Mouse (Mus musculus): Measurements from ENCODE around the gene Prdm16. TPM values are rescaled to one million over a fixed set of nuclear protein-coding genes. Genes with fewer than 3 reads are reported as not detected.
A peak's percentile ranks its signal among the peaks of the same experiment; 100 is the strongest.

Prdm16 gene
- polyA plus RNA-seq, 1 experiment from 2014 or later: 58.8 TPM

GRCm38 (mm10) chr4:154386810-154387209 lies 249.9 kb downstream of the Prdm16 start:
- 32% methylated on average over 8 of the region's 8 CpGs for WGBS
- Histone ChIP-seq H3K9ac (no peak overlapping the region), H3K27me3 (no peaks in the 10 kb centered on the region), H3K36me3 (peaks cover 4% of the 10 kb centered on the region; the same call in 1 of the 2 replicates), H3K9me3 (no peaks in the 10 kb centered on the region), H3K4me2 (replicated peaks) (no peak overlapping the region), H3K27ac (0 out of 2 replicates have a peak overlapping the region, but pooled peaks have one; percentile 33), H3K4me3 (no peak overlapping the region), H3K4me1 (peaks cover 77% of the 10 kb centered on the region)
- no peak for ATAC-seq (ENCODE audit: low FRiP score, low read depth)

DNA sequence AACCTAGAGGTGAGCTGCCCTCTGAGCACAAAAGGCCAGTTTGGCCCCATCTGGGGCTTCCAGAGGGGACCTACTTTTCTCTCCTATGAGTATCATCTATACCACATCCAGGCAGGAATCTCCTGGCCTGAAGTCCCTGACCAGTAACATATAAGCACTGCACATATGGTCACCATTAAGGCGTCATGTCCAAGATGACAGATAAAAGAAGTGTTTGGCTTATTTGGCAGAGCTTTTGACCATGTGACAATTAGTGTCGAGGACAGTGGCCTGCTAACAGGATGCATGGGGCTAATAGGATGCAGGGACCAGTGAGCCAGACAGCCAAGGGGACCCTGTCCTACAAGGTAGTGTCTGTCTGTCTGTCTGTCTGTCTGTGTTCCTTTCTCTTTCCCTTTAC lies 250.8 kb downstream of the Prdm16 start:
- no peaks in the 10 kb centered on the region for H3K9me3 ChIP-seq
- no peak for ATAC-seq (ENCODE audit: low FRiP score, low read depth)
- no peak overlapping the region for H3K4me3 ChIP-seq
- H3K9ac ChIP-seq: no peak overlapping the region
- peaks cover 71% of the 10 kb centered on the region for H3K4me1 ChIP-seq
- 0 out of 2 replicates have a peak overlapping the region, but pooled peaks have one; percentile 67 for H3K27ac ChIP-seq
- H3K4me2 ChIP-seq (replicated peaks): no peak overlapping the region
- H3K27me3 ChIP-seq: no peaks in the 10 kb centered on the region
- peaks cover 4% of the 10 kb centered on the region; the same call in 1 of the 2 replicates for H3K36me3 ChIP-seq
- 29% methylated on average over 2 of the region's 2 CpGs for WGBS

DNA sequence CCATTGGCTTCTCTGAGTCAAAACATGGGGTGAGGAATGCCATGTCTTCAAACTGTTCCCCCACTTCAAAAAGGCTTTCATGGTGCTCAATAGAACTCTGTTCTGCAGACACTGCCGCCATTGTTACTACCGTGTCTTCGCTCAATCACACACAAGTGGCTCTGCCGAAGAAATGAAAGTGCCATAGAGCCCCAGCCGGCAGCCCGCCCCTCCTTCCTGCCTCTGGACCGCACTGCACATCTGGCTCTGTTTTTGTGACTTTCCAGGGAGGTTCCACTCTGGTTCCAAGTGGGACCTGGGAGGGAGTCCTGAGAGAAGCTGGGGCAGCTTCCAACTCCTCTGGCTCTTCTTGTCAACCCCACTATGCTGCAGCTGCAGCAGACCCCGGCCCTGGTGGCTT lies 251.5 kb downstream of the Prdm16 start:
- WGBS: 40% methylated on average over 8 of the region's 8 CpGs
- Histone ChIP-seq H3K9me3 (no peaks in the 10 kb centered on the region), H3K4me3 (no peak overlapping the region), H3K4me2 (replicated peaks) (peak overlapping the region; percentile 19), H3K9ac (no peak overlapping the region), H3K36me3 (peaks cover 4% of the 10 kb centered on the region; the same call in 1 of the 2 replicates), H3K4me1 (peaks cover 67% of the 10 kb centered on the region), H3K27ac (peak overlapping the region; percentile 67; the same call in 1 of the 2 replicates), H3K27me3 (no peaks in the 10 kb centered on the region)
- ATAC-seq (ENCODE audit: low FRiP score, low read depth): no peak

GRCm38 (mm10) chr4:154378876-154379275 lies 257.8 kb downstream of the Prdm16 start:
- Histone ChIP-seq H3K9ac (no peak overlapping the region), H3K4me1 (peaks cover 7% of the 10 kb centered on the region; the same call in 1 of the 2 replicates), H3K36me3 (peaks cover 4% of the 10 kb centered on the region; the same call in 1 of the 2 replicates), H3K4me3 (no peak overlapping the region), H3K4me2 (replicated peaks) (no peak overlapping the region), H3K27me3 (no peaks in the 10 kb centered on the region), H3K9me3 (no peaks in the 10 kb centered on the region), H3K27ac (no peak overlapping the region)
- 96% methylated on average over 2 of the region's 2 CpGs for WGBS
- ATAC-seq (ENCODE audit: low FRiP score, low read depth): no peak

DNA sequence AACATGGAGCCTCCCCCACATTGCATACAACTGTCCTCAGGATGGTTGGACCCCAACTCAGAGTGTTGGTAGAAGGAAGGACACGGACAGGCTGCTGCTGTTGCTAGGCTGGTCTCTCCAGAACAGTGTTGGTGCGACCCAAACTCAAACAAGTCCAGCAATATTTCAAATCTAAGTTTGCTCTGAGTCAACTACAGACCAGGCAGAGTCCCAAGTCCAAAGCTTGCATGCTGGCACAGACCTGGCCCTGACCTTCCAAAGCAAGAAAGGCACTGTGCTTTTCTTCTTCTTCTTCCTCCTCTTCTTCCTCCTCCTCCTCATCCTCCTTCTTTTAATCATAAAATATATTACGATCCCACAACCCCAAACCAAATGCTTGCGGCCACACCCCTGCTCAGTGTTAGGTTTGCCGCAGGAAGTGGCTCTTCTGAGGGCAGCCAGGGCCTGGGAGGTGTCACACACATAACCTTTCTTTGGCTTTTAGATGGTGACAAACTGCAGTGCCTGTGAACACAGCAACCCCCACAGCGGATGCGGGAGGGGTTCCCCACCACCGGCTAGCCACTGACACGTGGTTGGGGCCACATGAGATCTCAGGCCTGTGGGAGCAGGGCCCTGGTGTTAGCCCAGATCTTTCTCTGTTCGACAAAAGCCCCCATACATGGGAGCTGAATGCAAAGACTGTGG lies 260.6 kb downstream of the Prdm16 start:
- Histone ChIP-seq H3K9ac (no peak overlapping the region), H3K4me3 (no peak overlapping the region), H3K9me3 (no peaks in the 10 kb centered on the region), H3K36me3 (no peaks in the 10 kb centered on the region), H3K27me3 (no peaks in the 10 kb centered on the region), H3K4me1 (peaks cover 34% of the 10 kb centered on the region), H3K4me2 (replicated peaks) (no peak overlapping the region), H3K27ac (no peak overlapping the region)
- no peak for ATAC-seq (ENCODE audit: low FRiP score, low read depth)
- 75% methylated on average over 10 of the region's 10 CpGs for WGBS

DNA sequence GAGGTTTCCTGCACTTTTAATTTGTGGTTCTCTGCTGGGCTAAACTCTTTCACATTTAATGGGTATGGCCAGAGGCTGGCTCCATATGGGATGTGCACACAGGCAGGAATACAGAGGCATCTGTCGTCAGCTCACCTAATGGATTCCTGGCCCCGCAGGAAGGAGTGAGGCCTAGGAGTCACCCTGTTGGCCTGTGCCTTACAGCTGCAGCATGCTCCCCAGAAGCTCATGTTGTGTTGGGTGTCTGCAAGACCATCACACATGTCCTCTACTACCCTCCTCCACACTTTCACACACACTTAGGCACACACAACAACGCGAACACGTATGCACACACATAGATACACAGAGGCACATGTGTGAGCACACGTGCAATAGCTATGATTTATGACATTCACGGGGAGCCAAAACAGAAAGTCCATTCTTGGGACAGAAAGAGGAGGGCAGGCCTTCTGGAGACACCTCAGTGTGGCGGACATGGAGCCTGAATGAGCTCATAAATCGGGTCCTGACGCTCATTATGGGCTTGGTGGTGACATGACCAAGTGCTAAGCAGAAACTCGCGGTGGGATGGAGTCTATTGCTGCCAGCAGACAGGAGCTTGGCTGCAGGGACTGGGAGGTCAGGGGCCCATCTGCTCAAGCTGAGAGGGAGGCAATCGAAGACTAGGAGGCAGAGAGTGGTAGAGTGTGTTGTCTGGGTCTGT lies 265.0 kb downstream of the Prdm16 start:
- H3K4me2 ChIP-seq (replicated peaks): no peak overlapping the region
- H3K4me3 ChIP-seq: no peak overlapping the region
- H3K36me3 ChIP-seq: peaks cover 9% of the 10 kb centered on the region; the same call in 1 of the 2 replicates
- H3K9me3 ChIP-seq: no peaks in the 10 kb centered on the region
- H3K27me3 ChIP-seq: no peaks in the 10 kb centered on the region
- 0 out of 2 replicates have a peak overlapping the region, but pooled peaks have one; percentile 4 for H3K9ac ChIP-seq
- H3K4me1 ChIP-seq: peaks cover 37% of the 10 kb centered on the region
- peak overlapping the region; percentile 22; the same call in 1 of the 2 replicates for H3K27ac ChIP-seq
- WGBS: 25% methylated on average over 13 of the region's 13 CpGs
- ATAC-seq (ENCODE audit: low FRiP score, low read depth): peak; percentile 38; the same call in 1 of the 2 replicates

DNA sequence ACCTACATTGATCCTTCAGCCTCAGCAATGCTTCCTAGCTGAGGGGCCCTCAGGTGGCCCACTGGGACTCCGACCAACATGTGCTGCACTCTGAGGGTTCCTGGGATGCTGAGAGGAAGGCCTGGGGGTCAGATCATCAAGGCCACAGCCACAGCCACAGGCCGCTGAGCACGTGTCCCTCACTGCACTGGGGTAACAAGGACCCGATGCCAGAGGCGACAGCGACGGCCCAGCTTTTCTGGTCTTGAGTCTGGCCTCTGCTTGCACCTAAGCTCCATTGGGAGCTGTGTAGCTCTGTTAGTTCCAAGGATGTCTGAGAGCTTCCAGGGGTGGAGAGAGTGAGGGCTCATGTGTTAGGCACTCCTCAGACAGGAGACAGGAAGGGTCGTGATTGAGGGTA lies 265.8 kb downstream of the Prdm16 start:
- no peak for ATAC-seq (ENCODE audit: low FRiP score, low read depth)
- Histone ChIP-seq H3K27ac (peak overlapping the region; percentile 17; the same call in 1 of the 2 replicates), H3K4me1 (peaks cover 40% of the 10 kb centered on the region), H3K9me3 (no peaks in the 10 kb centered on the region), H3K9ac (no peak overlapping the region), H3K36me3 (peaks cover 14% of the 10 kb centered on the region; the same call in 1 of the 2 replicates), H3K27me3 (no peaks in the 10 kb centered on the region), H3K4me2 (replicated peaks) (no peak overlapping the region), H3K4me3 (no peak overlapping the region)
- 51% methylated on average over 8 of the region's 8 CpGs for WGBS

DNA sequence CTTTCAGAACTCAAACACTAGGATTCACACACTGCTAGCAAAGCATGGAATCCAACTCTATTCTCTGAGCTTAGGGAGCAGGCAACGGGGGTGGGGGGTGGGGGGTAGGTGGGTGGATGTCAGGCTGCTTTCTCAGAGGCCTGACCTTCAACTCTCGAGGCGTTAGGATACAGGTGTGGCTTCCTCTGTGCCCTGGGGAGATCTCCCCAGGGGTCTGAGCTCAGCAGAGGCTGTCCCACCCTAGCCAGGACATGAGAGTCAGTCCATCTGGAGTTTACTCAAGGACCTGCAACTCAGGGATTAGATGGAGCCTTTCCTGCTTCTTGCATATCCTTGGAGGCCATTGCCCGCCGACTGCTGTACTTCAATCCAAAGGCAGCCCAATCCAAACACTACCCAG lies 267.6 kb downstream of the Prdm16 start:
- no peak overlapping the region for H3K9ac ChIP-seq
- no peaks in the 10 kb centered on the region for H3K9me3 ChIP-seq
- H3K27ac ChIP-seq: no peak overlapping the region
- no peak for ATAC-seq (ENCODE audit: low FRiP score, low read depth)
- H3K36me3 ChIP-seq: peaks cover 30% of the 10 kb centered on the region
- H3K4me1 ChIP-seq: peaks cover 46% of the 10 kb centered on the region
- H3K4me3 ChIP-seq: no peak overlapping the region
- 66% methylated on average over 5 of the region's 5 CpGs for WGBS
- no peaks in the 10 kb centered on the region for H3K27me3 ChIP-seq
- no peak overlapping the region for H3K4me2 ChIP-seq (replicated peaks)

- Histone ChIP-seq H3K27ac (no peak overlapping the region), H3K4me1 (peaks cover 34% of the 10 kb centered on the region), H3K4me2 (replicated peaks) (no peak overlapping the region), H3K27me3 (no peaks in the 10 kb centered on the region), H3K4me3 (no peak overlapping the region), H3K9ac (no peak overlapping the region), H3K9me3 (no peaks in the 10 kb centered on the region), H3K36me3 (peaks cover 37% of the 10 kb centered on the region)
- ATAC-seq (ENCODE audit: low FRiP score, low read depth): no peak
- WGBS: 86% methylated on average over 6 of the region's 6 CpGs
Observed at GRCm38 (mm10) chr4:154366836-154367235, 269.8 kb downstream of the Prdm16 start.

DNA sequence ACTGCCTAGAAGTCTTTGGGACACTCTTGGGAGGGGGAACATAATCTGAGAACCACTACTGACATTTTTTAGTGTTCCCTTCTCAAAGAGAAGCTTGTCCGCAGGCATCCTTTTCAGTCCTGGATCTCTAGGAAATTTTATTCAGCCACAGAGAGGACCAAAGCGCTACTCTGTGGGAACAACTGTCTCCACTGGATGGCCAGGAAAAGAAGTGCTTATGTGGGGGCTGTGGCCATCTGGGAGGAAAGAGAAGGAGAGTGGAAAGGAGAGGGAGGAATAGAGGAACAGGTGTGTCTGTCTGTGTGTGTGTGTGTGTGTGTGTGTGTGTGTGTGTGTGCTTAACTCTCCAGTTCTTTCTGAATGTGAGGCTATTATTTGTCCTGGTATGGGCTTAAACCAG lies 271.9 kb downstream of the Prdm16 start:
- no peak overlapping the region for H3K4me3 ChIP-seq
- no peaks in the 10 kb centered on the region for H3K27me3 ChIP-seq
- no peak overlapping the region for H3K27ac ChIP-seq
- 89% methylated on average over 2 of the region's 2 CpGs for WGBS
- H3K36me3 ChIP-seq: peaks cover 37% of the 10 kb centered on the region
- no peak overlapping the region for H3K4me2 ChIP-seq (replicated peaks)
- ATAC-seq (ENCODE audit: low FRiP score, low read depth): no peak
- no peak overlapping the region for H3K9ac ChIP-seq
- no peaks in the 10 kb centered on the region for H3K9me3 ChIP-seq
- peaks cover 24% of the 10 kb centered on the region for H3K4me1 ChIP-seq

DNA sequence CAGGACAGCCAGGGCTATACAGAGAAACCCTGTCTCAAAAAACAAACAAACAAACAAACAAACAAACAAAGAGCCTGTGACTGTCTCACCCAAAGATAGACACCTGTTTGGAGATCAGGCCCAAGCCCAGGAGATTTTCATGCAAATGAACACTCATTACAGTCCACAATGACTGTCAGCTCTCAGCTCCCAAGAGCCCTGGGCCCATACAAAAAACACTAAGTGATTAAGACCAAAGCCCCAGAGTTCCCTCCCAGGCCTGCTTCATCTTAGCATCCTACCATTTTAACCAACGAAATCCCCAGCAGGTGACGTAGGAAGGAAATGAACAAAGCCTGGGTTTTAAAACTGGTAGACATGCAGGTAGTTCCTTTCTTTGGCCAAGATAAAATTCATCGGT lies 275.8 kb downstream of the Prdm16 start:
- Histone ChIP-seq H3K36me3 (peaks cover 35% of the 10 kb centered on the region), H3K9me3 (no peaks in the 10 kb centered on the region), H3K27ac (no peak overlapping the region), H3K4me1 (peaks cover 30% of the 10 kb centered on the region), H3K4me2 (replicated peaks) (no peak overlapping the region), H3K4me3 (no peak overlapping the region), H3K9ac (no peak overlapping the region), H3K27me3 (no peaks in the 10 kb centered on the region)
- no peak for ATAC-seq (ENCODE audit: low FRiP score, low read depth)
- WGBS: 82% methylated on average over 3 of the region's 3 CpGs

DNA sequence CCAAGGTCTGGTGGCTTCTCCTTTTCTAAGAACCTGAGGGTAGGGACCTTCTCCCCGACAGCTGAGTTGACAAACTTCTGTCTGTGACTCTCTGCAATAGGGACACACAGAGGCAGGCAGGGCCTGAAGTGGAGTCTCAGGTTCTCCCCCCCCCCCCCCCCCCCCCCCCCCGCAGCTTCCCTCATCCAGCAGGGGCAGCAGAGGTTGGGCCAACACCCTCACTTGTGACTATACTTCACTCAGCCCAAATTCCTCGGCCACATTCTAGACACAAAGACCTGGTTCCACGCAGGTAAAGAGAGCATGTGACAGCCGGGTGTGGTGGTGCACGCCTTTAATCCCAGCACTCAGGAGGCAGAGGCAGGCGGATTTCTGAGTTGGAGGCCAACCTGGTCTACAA lies 276.2 kb downstream of the Prdm16 start:
- Histone ChIP-seq H3K4me2 (replicated peaks) (no peak overlapping the region), H3K9ac (no peak overlapping the region), H3K27me3 (no peaks in the 10 kb centered on the region), H3K36me3 (peaks cover 31% of the 10 kb centered on the region), H3K4me3 (no peak overlapping the region), H3K27ac (no peak overlapping the region), H3K9me3 (no peaks in the 10 kb centered on the region), H3K4me1 (peaks cover 30% of the 10 kb centered on the region)
- ATAC-seq (ENCODE audit: low FRiP score, low read depth): no peak
- 86% methylated on average over 6 of the region's 7 CpGs for WGBS

Measured in limb, embryonic 13.5 days (tissue).